Mouse (Mus musculus) C2C12 (cell line): ENCODE data around the gene Vps11.

Experiments used
- CEBPB ChIP-seq: IDR thresholded peaks from one replicate; pipeline ENCODE4 v1.6.1; 2011; ENCODE audit warnings: low read depth, mild to moderate bottlenecking, control low read depth, moderate library complexity
- CTCF ChIP-seq: IDR thresholded peaks from one replicate; pipeline ENCODE4 v1.5.1; 2011; ENCODE audit not compliant: control insufficient read depth, insufficient read depth, insufficient read length
- MYOG ChIP-seq: IDR thresholded peaks from one replicate; pipeline ENCODE4 v1.6.1; 2011; ENCODE audit not compliant: control insufficient read depth, insufficient read length; ENCODE audit errors: extremely low read depth

DNA sequence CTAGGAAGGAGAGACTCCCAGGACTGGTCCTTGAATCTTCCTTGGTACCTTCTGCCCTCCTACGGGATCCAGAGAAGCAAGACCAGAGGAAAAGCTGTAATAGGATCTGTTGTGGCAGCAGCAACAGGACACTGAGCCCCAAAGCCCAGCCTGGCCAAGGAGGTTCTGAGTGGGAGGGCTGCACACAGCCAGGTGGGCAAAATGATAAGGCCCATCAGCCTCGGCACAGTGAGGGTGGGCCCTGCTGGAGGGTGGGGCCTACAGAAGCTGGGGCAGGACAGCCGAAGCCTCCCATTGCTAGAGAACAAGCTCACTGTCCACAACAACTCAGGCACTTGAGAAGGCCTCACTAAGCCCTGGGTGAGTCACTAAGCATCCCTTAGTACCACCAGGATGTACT lies 19.3 kb downstream of the Vps11 start:
- TF ChIP-seq CTCF (no peak), CEBPB (no peak), MYOG (no peak)
